Mouse (Mus musculus): ENCODE data around the gene Rad51d.

GRCm38 (mm10) chr11:82910250-82910649 is 19.8 kb upstream of the Rad51d start, which contains the start of gene Unc45b:
- TF ChIP-seq E2F4 (IDR thresholded peaks at IDR 0.05; ENCODE audit: insufficient read depth), result no peak
- no peak for TF ChIP-seq TCF3 (IDR thresholded peaks at IDR 0.05; ENCODE audit: insufficient read length, low read depth)
- TF ChIP-seq USF1 (IDR thresholded peaks at IDR 0.05; ENCODE audit: low read depth), result no peak
- TF ChIP-seq CEBPB (IDR thresholded peaks at IDR 0.05; ENCODE audit: insufficient read depth, poor library complexity, severe bottlenecking), result no peak

All from myocyte (in vitro differentiated cells).